Mouse (Mus musculus): ENCODE results near the gene Avpr1b.
"Not testable (repeated sequence)": the region's sequence is repeated elsewhere in the genome, so short reads cannot be mapped to it uniquely, and the experiment has no call there.

Avpr1b gene

DNA sequence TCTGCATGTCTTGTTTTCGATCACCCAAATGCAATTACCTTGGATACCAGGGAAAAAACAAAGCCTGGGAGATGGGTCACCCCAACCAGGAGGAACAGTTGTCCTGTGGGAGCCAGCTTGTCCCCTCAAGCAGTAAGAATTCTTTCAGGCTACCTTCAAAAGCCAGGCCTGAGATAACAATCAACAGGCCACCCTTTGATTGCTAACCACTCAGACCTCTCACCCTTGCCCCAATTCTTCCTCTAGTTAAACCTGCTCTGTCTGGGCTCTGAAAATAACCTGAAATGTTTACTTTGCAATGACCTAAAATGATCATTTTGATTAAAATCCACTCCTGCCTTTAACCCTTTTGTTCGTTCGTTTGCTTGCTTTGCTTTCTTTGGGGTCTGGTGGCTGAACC is 24.6 kb downstream of the Avpr1b start:
- no peak for DNase-seq

DNA sequence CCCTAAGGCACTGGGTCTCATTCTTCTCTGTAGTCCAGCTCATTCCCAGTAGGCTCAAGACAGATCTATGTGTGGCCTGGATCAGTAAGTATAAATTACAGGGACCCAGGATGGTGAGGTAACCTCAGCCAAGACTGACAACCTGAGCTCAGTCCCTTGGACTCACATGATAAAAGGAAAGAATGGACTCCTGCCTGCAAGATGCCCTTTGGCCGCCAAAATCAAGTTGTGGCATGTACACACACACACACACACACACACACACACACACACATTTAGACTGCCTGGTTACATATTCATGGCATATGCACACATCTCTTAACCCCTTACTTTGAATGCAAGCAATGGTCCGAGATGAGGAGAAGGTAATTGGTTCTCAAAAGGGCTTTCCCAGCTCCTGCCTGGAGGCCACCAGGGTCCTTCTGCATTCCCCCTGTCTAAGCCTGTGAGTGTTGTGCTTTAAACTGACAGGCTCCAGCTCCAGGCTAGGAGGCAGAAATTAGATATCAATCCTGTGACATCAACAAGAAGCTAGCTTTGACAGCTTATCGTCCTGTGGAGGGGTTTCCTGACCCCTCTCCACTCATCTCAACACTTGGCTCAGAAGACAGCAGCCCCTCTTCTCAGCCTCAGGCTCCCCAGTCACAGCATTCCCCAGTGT is 25.3 kb downstream of the Avpr1b start:
- no peak for DNase-seq

- no peak for DNase-seq
Measured at GRCm38 (mm10) chr1:131626200-131626599, 27.2 kb downstream of the Avpr1b start.

DNA sequence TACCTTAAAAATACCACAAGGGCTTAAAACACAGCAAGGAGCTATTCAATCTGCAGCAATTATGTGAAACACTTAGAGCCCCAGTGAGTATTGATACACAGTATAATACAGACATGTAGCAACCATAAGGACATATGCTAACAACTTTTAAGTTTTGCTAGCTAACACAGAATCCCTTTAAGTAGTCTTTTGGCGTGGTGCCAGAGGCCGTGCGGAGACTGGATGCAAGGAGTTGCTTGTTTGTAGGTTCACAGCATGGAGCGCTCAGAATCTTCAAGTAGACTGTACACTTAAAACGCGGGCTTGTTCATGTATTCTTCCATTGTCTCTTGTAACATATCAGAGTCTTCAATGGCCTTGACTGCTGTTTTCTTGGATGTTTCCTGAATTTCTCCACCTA is 33.2 kb downstream of the Avpr1b start:
- not testable (repeated sequence) for DNase-seq

DNA sequence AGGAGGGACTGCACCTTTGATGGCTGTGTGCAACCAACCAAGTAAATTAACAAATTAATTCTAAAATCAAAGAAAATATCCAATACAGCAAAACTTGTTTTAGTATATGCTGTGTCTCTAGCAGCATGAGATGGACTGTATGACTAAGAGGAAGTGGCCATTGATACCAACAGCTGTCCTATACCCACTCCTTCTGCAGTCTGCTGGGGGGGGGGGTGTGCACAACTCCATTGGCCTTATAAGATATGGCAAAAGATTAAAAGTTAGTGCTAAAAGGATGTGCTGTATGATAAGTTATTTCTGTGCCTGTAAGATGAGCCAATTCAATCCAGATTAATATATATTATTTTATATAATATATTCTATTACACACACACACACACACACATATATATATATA is 35.5 kb downstream of the Avpr1b start:
- no peak for DNase-seq

GRCm38 (mm10) chr1:131637791-131638540 is 38.9 kb downstream of the Avpr1b start, which contains the start of gene Ctse:
Gene Ctse, plus strand, starts transcription at chr1:131638306.
- no peak for DNase-seq

GRCm38 (mm10) chr1:131638541-131639421 is 39.7 kb downstream of the Avpr1b start:
- DNase-seq, result no peak

DNA sequence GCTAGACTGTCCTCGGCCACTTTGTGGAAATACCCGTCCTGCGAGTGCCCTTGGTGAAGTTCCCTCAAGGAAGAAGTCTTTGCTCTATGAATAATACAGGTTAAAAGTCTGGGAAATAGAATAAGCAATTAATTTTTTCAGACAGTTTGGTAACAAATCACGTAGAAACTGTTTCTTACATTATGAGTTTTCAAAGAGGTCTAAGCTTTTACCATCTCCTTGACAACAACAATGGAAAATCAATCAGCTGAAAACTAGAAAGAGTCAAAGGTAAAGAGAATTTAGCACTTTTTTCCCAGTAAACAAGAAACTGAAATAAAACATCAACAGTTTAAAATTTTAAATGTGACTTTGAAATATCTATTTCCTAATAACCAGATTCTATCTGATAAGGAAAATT is 41.0 kb downstream of the Avpr1b start:
- DNase-seq, result no peak

- no peak for DNase-seq
Measured at GRCm38 (mm10) chr1:131641565-131641964, 42.5 kb downstream of the Avpr1b start.

- DNase-seq, result no peak
Measured at GRCm38 (mm10) chr1:131642251-131642650, 43.2 kb downstream of the Avpr1b start.

DNA sequence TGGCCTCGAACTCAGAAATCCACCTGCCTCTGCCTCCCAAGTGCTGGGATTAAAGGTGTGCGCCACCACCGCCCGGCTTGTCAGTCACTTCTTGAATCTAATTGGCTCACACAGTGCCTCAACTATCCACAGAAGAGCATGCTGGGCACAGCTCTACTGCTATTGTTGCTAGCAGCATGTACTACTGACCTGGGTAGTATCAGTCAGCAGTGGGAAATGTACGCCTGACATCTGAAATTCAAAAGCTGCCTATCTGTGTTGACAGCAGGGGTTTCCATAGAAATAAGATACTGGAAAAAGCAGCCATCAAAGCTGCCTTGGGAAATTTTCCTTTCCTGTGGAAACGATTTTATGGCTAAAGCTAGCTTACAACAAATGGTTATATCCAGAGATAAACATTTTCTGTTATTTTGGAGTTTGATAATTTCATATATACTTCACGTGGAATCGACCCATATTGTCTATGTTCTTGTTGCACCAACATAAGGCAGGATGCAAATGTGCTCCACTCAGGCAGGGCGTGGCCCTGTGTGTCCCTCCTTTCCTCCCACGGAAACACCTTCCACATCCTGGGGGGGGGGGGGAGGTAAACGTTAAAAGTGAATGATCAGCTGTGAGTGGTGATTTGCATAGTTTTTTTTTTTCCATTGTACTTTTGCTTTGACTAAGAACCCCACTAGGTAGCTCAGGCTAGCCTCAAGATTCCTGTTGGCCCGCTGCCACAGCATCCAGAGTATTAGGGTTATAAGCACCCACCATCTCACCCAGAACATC is 53.8 kb downstream of the Avpr1b start:
- no peak for DNase-seq

- DNase-seq, result no peak
Measured at GRCm38 (mm10) chr1:131655601-131656000, 56.6 kb downstream of the Avpr1b start.

- peak; percentile 88 for DNase-seq
Measured at GRCm38 (mm10) chr1:131657945-131658354, 58.9 kb downstream of the Avpr1b start.

GRCm38 (mm10) chr1:131659512-131660085 is 60.6 kb downstream of the Avpr1b start:
- no peak for DNase-seq

DNA sequence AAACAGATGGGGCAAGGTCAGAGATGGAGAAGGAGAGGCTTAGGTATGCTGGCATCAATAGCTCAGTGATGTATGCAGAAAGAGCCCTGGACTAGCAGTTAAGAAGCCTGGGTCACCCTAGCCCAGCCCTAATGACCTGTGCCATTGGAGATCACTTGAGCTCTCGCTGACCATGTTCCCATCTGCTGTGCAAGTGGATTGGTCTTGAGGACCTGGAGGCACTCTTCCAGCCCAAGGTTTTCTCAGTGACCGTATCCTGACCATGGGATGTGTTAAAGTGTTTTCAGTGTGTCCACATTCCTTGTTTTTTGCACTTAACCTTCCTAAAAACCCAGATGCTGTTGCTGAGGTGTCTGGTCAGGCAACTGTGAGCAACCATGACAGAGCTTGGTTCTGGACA is 61.2 kb downstream of the Avpr1b start:
- DNase-seq, result no peak

DNA sequence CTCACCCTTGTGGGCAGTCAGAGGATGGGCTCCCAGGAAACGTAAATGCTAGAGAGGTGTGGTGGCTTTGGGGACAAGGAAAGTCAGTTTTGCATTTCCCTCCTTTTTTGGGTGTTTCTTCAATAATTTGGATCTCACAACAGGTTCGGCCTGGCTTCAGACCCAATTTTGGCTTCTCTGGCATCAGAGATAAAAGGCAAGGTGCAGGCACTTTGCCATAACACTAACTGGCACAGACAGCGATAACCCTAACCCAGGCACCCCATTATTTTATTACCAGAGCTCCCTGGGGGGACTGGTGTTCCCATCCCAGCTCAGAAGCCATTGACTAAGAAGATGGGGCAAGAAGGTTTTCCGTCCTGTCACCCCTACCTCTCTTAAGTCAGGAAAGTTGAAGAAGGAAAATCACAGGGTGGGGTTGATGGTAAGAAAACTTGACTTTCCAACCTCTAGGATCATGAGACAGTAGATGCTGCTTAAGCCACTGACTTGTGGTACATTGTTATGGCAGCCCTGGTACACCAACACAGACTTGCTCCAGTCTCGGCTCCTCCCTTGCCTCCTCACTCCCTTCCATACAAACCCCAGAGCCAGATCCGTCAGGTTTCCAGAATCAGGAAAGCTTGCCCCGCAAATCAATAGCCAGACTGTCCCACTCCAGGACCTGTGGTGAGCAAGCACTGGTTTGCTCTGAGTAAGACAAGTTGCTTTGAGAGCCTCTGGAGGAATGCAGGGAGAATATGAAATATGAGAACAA is 61.9 kb downstream of the Avpr1b start:
- no peak for DNase-seq

Data from cerebellum, adult 11-12 months (tissue).